Mouse (Mus musculus): ENCODE data around the gene Atp8a1.

Atp8a1 gene

DNA sequence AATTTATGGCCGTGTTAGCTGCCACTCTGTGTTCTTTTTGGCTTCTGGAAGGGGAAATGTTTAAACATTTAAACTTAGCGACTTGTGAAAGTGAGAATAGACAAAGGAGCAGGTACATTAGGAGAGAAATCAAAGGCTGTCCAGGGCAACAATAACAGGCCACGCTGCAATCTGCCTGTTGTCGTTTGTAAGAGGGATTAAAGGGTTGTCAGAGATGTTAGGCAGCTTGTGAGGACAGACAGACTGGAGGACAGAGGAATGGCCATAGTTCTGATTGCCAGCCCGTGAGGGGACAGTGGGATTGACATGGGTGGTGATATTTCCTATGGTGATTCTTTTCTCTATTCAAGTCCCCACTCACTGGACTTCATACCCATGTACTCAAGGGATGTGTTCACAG lies 161.8 kb downstream of the Atp8a1 start:
- DNase-seq (ENCODE audit: low spot score in 2 of 2), result no peak

DNA sequence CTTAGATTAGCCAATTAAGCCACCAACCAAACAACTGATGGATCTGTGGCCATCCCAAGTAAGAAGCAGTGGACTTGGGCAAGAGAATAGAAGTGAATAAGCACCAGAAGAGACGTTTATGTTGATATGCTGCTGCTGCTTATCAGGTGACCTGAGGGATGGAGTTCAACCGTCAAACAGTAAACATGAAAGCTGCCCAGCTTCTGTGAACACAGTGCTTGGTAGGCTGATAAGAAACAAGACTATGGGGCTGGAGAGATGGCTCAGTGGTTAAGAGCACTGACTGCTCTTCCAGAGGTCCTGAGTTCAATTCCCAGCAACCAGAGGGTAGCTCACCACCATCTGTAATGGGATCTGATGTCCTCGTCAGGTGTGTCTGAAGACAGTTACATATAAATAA lies 168.4 kb downstream of the Atp8a1 start:
- no peak for DNase-seq (ENCODE audit: low spot score in 2 of 2)

DNA sequence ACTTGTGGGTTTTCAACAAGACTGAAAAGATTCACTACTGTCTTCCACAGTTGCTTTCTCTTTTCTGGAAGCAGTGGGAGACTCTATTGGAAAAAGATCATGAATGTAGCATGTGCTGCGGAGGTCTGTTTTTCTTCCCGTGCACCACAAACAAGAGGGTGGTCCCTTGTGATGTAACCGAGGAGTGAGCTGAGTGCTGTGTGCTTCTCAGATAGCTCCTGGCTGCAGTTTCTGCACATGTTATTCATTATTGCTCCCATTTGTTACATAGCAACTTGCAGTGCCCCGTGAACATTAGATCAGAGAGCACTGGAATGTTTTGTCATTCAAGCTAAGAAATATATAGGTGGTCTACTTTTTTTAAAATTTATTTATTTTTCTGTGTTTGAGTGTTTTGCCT lies 174.2 kb downstream of the Atp8a1 start:
- no peak for DNase-seq (ENCODE audit: low spot score in 2 of 2)

DNA sequence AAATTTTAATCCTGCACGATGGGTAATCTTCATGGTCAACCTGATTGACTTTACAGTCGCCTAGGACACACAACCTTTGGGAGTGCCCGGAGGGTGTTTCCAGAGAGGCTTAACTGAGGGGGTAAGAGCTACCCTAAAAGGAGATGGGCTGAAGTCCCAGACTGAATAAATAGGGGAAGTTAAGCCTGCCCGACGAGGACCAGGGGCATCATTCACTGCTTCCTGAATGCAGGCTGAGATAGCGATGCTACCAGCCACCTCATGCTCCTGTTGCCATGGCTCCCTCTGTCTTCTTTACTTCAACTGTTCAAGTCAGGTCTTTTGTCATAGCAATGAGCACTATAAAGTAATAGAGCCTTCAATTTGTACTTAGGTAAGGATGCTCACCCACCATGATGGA lies 177.1 kb downstream of the Atp8a1 start:
- DNase-seq (ENCODE audit: low spot score in 2 of 2), result no peak

DNA sequence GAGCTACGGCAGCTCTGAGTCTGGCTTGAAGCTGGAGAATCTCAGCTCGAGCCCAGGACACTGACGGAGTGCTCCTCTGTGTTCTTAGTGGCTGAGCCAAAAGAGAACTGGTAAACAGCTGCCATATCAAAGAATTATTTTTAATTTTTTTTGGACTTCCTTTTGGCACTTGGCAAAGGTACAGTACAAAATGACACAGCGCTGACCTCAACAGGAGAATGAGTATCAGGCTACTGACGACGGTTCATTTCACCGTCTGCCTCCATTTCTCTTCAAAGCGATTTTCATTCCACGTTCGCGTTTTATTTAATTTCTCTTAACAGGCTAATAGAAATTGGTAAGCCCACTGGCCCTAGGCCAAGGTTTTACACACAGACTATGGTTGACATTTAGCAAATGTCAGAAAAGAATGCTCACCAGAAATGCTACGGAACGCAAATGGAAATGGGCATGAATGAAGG lies 177.8 kb downstream of the Atp8a1 start:
- peak; percentile 41 to 48 for DNase-seq (ENCODE audit: low spot score in 2 of 2)

DNA sequence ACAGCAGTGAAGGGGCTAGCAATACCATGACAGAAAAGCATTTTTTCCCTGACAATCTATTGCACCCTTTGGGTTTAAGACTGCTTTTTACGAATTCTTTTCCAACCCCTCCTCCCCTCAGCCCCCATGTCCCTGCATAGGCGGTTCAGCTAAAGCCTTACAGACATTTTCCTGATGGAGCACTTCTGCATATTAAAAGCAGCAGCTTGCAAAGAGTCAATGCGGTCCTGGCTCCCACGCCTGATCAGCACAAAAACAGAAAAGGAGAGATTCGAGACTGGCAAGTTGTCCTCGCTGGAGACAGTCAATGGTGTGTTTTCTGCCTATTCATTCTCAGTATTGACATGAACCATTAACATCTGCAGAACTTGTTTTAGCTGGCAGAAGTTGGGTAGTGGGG lies 184.5 kb downstream of the Atp8a1 start:
- DNase-seq (ENCODE audit: low spot score in 2 of 2), result no peak

DNA sequence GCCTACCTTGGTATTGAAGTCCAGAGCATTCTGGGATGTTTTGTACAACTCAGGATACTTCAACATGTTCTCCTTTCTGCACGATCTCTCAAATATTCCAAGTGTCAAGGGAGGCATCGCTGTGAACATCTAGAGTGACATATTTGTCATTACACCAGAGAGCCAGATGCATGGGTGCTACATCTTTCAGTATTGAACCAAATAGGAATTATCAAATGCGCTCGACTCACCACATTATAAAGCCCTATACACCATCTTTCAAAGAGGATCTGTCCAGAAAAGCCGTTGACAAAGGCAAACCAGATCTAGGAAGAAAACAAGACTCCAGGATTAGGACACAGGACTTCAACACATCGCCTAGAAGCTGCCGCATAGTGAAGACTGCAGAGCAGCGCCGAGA lies 187.4 kb downstream of the Atp8a1 start:
- DNase-seq (ENCODE audit: low spot score in 2 of 2), result no peak

DNA sequence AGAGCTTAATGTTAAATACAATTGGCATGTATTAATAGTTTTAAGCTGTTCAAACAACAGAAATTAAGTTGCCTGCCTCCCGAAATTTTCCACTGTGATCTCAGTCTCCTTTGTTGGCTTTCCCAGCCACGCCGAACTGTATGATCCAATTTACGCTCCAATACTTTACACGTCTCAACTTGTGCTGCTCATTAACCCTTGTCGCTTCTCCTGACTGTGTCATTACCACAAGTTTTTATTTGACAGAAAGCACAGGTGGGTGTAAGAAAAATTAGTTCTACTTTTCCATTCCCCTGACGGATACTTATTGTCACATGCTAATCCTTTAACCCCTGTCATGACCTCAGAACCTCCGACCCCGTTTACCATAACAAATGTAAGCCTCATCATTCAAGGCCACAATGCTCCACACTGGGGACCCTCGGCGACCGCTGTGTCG lies 190.4 kb downstream of the Atp8a1 start:
- no peak for DNase-seq (ENCODE audit: low spot score in 2 of 2)

DNA sequence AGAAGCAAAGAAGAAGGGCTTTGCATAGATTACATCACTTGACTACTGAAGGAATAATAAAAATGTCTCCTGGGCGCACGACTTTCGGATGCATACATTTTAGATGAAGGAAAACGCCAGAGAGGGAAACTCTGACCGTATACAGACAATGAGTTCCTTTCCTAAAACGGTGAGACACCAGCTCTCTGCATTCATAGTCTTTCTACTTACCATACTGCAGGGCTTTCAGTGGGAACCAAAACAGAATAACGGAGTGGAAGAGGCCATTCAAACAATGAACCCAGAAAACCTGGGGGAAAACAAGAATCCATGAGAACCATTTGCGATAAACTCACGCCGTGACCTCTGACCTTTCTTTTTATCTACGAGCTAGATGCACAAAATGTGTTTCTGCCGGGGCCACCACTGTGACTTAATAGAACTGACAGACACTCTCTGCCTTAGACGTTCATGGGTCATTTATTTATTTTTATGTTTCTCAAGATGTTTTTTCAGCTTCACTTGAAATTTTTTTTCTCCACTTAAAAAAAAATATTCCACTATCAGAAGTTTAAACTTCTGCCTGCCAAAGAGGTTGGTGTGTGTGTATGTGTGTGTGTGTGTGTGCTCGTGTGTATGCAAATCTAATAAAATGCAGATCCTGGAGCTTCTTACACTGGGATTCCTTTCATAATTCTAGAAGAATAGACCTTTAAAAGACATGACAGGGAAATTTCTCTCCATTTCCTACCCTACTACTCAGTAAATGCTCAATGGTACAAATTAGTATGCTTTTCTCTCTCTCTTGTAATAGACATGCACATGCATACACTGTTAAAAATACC lies 191.3 kb downstream of the Atp8a1 start:
- no peak for DNase-seq (ENCODE audit: low spot score in 2 of 2)

DNA sequence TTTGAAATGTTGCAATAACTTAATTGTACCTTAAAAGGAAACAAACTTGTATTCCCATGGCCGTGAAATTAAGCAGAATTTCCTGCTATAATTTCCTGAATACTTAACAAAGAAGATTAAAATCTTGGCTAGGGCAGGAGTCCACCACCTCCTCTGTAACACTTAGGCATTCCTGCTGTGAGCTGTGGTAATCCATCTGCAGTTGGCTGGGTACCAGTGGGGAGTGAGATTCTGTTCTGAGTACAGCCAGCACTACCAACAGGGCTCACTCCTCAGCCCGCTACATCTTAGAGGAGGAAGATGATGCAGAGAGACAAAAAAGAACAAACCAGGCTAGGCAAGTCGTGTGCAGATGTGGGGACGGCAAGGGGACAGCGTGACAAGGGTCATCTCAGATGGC lies 192.7 kb downstream of the Atp8a1 start:
- no peak for DNase-seq (ENCODE audit: low spot score in 2 of 2)

DNA sequence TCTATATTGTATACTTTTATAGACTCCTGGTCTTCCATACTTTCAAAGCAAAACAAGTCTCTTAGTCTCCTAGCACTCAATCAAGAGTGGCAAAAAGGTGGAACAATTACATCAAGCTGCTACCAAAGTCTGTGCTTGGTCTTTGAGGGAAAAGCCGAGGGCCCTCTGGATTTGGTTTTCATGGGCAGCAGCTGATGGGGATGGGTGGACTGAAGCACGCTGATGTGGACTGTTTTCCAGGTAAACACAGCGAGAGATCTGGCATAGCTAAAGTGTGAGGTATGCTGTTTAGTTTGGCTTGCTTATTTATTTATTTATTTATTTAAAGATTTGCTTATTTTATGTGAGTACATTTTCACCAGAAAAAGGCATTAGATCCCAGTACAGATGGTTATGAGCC lies 193.7 kb downstream of the Atp8a1 start:
- no peak for DNase-seq (ENCODE audit: low spot score in 2 of 2)

DNA sequence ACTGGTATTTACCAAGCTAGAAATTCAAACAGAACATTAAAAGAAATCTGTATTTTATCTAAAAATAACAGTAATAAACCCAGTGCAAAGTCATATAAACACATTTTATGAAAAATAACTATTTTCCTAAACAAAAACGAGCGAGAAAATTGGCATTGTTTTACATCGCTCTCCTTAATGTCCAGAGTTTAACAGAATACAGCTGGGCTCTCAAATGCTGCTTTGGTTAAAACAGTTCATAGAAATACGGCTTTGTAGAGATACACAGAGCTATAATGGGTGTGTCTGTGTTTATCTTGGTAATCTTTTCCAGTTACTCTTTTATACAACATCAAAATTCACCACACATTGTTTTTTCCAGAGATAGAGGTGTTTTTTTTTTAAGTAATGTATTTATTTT lies 194.8 kb downstream of the Atp8a1 start:
- no peak for DNase-seq (ENCODE audit: low spot score in 2 of 2)

DNA sequence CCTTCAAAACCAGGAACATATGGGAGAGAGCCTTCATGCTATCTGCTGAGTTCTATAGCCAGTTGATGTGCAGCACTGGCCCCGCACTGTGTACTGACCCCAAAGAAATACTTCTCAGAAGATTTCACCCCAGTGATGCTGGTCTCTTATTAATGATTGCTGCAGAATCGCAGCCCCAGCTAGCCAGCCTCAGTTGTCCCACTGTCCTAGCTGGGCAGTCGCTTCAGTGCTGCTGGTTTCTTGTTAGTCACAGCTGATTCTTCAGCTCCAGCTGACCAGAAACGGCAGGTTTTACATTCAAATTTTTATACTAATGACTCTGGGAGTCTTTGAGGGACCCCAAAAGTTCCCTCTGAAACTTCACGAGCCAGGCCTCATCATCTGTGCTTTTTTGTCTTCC lies 197.2 kb downstream of the Atp8a1 start:
- DNase-seq (ENCODE audit: low spot score in 2 of 2), result no peak

DNA sequence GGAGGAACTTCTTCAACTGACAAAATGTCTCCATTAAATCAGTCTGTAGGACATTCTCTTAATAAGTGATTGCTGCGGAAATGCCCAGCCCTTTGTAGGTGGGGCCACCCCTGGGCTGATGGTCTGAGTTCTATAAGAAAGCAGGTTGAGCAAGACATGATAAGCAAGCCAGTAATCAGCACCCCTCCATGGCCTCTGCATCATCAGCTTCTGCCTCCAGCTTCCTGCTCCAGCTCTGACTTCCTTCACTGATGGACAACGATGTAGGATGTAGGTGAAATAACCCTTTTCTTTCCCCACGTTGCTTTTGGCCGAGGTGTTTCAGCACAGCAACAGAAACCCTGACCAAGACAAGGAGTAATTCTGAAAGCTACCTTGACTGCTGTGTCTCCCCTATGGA lies 198.1 kb downstream of the Atp8a1 start:
- no peak for DNase-seq (ENCODE audit: low spot score in 2 of 2)

DNA sequence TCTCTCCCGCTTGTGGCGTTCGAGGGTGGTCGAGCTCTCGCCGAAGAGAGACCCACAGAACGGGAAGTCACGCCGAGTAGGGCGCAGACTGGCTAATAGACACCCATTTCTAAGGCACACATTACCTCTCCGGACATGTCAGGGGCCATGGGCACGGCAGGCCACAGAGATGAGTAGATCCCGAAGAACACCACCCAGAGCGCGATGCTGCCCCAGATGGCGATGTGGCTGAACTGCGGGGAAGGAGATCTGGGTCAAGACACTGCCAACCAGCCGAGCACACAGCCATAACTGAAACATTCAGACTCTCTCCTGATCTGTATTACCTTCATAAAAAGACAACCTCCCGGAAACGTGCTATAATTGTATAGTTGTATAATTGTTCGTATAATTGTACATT lies 199.7 kb downstream of the Atp8a1 start:
- no peak for DNase-seq (ENCODE audit: low spot score in 2 of 2)

DNA sequence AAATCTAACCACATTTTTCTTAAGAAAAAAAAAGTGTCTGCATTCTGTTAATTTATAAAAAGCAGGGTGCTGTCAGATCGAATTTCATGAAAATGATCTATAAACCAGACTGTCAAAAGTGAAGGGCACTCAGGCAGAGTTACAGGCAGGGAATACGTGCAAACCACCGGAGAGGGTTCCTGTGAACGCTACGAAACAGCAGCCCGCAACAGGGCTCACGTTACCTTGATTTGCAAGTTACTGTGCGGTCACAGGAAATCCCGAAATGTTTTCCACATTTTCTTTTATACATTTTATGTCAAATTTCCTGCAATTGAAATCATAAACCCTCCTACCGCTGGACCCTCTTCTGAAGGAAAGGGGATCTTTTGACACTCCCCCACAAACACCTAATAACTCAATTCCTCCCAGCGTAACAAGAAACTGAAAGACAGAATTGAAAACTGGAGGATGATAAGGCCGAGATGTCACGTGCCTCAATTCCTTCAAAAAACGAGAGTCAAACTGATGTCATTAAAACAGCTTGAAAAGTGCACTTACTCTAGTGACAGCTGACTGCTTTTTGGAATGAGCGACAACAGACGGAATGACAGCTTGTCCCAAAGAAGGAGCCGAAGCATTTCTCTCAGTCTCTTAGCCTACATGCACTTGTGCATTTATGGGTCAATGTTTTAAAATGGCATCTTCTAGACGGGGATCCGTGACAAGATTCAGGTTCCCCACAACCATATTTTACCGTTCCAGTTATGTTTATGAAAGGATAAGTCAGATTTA lies 200.3 kb downstream of the Atp8a1 start:
- no peak for DNase-seq (ENCODE audit: low spot score in 2 of 2)

DNA sequence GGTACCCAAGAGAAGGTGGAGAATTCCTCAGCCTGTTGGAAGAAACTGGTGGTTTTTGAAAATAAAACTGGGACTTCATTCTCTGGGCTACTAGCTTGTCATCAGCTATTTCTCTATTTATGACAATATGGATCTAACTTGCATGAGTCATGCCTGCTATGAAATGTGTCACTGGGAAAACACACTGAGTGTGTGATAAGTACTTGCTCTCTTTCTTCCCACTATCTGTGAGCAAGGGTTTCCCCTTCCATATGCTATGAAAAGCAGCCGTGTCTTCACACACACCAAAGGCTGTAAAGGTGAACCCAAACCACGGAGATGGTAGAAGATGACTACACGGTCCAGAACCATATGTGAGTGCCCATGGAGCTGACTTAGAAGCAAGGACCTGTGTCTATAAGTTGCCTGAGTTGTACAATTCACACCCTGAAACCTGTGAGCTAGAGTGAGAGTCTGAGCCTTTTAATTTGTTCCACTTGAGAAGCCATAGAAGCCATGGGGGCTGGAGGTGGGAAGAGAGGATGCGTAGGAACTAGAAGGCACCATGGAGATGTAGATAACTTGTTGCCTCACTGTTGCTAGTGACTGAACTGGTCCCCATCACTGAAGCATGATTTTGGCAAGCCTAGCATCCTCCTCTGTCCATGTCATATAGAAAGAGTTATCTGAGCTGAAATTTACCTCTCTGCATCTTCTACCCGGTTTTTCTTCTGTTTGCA lies 203.5 kb downstream of the Atp8a1 start:
- no peak for DNase-seq (ENCODE audit: low spot score in 2 of 2)

DNA sequence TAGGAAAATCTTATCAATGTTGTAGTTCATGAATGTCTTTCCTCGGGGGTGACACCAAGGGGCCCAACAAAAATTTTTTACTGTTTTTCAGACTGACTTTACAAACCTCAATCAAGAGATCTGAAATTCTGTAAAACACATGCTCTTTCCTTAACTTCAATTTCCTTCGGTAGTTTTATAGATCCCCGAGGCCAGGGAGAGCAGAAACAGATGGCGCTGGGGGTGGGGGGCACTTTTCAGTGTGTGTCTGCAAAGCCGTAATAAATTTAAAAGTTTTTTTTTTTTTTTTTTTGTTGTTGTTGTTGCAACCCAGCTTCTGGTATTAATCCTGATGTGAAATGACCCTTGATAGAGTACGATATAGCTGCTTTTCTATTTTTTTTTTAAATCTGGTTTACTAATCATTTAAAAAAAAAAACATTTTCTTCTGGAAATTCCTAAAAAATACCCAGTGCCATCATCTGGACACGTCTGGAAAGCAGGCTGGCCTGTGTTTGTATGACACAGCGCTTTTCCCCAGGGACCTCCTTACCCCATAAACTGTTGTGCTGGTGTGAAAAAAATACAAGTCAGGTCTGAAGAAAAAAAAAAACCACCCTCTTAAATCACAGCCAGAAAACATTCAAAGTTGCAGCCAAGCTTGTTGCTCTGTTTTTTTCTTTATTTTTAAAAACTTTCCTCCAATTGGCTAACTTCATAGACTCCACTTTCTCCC lies 205.7 kb downstream of the Atp8a1 start:
- no peak for DNase-seq (ENCODE audit: low spot score in 2 of 2)

DNA sequence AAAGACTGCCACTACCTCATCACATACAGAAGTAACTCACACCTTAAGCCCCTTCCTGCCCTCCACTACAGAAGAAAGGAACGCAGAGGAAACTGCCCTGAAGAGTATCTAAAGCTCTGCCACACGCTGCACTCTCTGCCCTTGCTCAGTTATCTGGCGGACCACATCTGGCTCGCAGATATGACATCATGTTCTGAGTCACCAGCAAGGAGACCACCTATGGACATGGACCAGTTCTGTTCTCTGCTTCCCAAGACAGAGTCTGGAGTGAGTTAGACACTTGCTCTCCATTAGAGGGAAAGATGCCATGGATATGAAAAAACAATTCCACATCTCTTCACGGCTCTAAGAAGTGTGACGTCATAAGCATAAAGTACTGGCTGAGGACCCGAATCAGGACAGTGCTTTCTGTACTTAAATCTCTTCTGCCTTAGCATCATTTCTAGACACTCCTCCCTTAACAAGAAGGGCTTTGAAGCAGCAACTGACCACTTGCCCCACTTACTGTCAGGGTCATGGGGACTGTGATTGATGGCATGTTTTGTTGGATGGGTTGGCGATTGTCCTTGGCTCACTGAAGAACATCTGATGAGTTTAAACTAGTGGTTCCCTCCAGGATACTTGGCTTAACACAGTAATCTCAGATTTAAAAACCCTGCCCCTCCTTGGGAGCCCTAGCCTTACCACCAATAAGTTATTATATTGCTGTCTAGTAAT lies 206.5 kb downstream of the Atp8a1 start:
- no peak for DNase-seq (ENCODE audit: low spot score in 2 of 2)

DNA sequence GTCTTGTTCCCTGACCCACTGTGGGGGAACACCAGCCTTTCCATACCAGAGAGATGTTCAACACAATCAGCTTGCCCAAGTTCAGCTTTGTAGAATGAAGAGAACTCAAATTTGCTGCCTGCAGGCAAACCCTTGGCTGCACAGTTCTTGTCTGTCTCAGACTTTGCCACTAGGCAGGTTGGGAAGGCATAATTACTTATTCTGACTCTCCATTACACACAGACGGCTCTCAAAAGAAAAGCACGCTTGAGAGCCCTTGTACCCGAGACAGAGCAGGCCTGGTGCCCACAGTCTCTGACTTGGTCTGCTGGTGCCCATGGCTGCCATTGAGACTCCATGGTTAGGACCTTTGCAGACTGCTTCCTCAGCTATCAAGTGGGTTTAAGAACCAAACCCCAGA lies 212.9 kb downstream of the Atp8a1 start:
- DNase-seq (ENCODE audit: low spot score in 2 of 2), result no peak

DNA sequence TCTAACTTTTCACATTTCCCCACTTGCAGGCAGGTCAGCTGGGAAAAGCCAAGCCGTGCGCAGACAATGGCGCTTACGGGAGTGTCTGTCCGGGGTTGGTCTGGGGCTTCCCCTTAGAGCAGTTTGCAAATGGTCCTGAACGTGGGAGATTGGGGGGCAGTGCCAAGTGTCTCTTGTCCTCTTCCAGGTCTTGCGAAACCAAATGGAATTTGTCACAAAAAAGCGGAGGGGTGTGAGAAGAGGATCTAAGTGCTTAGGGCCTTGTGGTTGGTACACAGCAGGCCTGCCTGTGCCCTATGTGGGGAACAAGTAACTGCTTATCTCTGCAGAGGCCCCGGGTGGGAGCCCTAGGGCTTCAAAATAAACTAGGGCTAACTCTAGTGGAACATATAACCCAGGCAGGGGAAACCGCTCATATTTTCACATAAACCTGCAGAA lies 213.4 kb downstream of the Atp8a1 start:
- no peak for DNase-seq (ENCODE audit: low spot score in 2 of 2)

Data from heart, adult 9 months (tissue).